Mouse (Mus musculus) midbrain, embryonic 15.5 days (tissue): Measurements from ENCODE around the gene Etv1. TPM values are rescaled to one million over a fixed set of nuclear protein-coding genes. Genes with fewer than 3 reads are reported as not detected.

ENCODE experiments used
- ATAC-seq: fragments of 200-750 bp; cut with Nextera tagmentation; replicated peaks from 2 replicates; pipeline ENCODE4 v1.8.0; 2017; ENCODE audit warnings: moderate TSS enrichment
- H3K27ac ChIP-seq: fragments of 300-500 bp; sonication (generic); 2 replicates; pipeline ENCODE4 v1.5.1; 2015; ENCODE audit warnings: mild to moderate bottlenecking, inconsistent platforms
- H3K27me3 ChIP-seq: fragments of 300-500 bp; sonication (generic); replicated peaks from 2 replicates; pipeline ENCODE4 v1.6.1; 2015; ENCODE audit warnings: inconsistent platforms
- H3K36me3 ChIP-seq: fragments of 300-500 bp; sonication (generic); replicated peaks from 2 replicates; pipeline ENCODE4 v1.6.1; 2015; ENCODE audit warnings: inconsistent platforms
- H3K4me1 ChIP-seq: fragments of 300-500 bp; sonication (generic); 2 replicates; pipeline ENCODE4 v1.6.1; 2015; ENCODE audit warnings: inconsistent platforms
- H3K4me2 ChIP-seq: fragments of 300-500 bp; sonication (generic); 2 replicates; pipeline ENCODE4 v1.6.1; 2015; ENCODE audit warnings: inconsistent platforms, mild to moderate bottlenecking, moderate library complexity
- H3K4me3 ChIP-seq: fragments of 300-500 bp; sonication (generic); 2 replicates; pipeline ENCODE4 v1.5.1; 2015; ENCODE audit warnings: mild to moderate bottlenecking, inconsistent platforms
- H3K9ac ChIP-seq: fragments of 300-500 bp; sonication (generic); 2 replicates; pipeline ENCODE4 v1.6.1; 2015; ENCODE audit warnings: mild to moderate bottlenecking, inconsistent platforms
- H3K9me3 ChIP-seq: fragments of 300-500 bp; sonication (generic); 2 replicates; pipeline ENCODE4 v1.6.1; 2016; ENCODE audit warnings: inconsistent platforms
- WGBS: fragments of 180-500 bp; shearing (Covaris S2); methylation state at CpG from one replicate; pipeline ENCODE4 v1.1.7; 2015; ENCODE audit warnings: mixed read lengths; 5-methylcytosine and 5-hydroxymethylcytosine counted together
- polyA plus RNA-seq: library from polyadenylated mRNA; unstranded; fragments of >200 nt; fragmentation: Nextera tagmentation; extraction: Ambion mirVana; gene quantifications from 2 replicates; pipeline ENCODE4 v1.2.1, GENCODE M21; 2015

Etv1 gene
- polyA plus RNA-seq, 1 experiment from 2014 or later: 21.2 TPM

DNA sequence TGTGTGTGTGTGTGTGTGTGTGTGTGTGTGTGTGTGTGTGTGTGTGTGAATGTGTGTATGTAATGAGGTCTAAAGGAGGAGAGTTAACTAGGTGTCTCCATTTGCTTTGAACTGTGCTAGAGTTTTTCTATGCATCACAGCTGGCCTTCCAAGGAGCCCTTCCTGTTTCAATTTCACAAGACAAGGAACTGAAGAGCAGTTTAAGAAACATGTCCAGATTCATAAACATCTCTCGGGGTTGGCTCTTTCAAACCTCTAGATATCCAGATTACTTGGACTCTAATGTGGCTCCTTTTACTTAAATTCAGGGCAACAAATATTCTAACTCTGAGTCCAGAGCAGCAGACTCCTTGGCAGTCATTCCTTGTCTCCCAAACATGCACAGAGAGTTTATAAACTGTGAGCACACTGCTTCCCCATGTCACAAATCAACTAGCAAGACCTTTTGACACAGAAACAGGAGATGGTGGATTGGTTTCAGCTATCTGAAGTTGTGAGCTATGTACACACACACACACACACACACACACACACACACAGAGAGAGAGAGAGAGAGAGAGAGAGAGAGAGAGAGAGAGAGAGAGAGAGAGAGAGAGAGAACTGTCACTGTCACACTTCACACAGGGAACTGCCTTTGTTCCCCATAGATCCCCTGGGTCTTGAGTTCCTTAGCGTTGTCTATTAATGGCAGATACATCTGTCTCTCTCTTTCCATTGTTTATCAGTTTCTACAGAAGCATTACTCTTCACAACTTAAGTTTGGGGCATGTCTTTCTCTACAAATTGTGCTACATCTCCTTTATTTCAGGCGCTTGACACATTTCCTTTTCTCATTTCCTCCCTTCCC is 85.0 kb downstream of the Etv1 start:
- H3K4me1 ChIP-seq: no peaks in the 10 kb centered on the region
- H3K27me3 ChIP-seq: no peaks in the 10 kb centered on the region
- no peak overlapping the region for H3K4me3 ChIP-seq
- no peaks in the 10 kb centered on the region for H3K36me3 ChIP-seq
- no peaks in the 10 kb centered on the region for H3K9me3 ChIP-seq
- H3K27ac ChIP-seq: no peak overlapping the region
- ATAC-seq: no peak
- 76% methylated on average over 3 of the region's 3 CpGs for WGBS
- no peak overlapping the region for H3K4me2 ChIP-seq
- no peak overlapping the region for H3K9ac ChIP-seq

- Histone ChIP-seq H3K27me3 (no peaks in the 10 kb centered on the region), H3K4me3 (no peak overlapping the region), H3K9ac (no peak overlapping the region), H3K4me1 (no peaks in the 10 kb centered on the region), H3K36me3 (no peaks in the 10 kb centered on the region), H3K9me3 (no peaks in the 10 kb centered on the region), H3K27ac (no peak overlapping the region), H3K4me2 (no peak overlapping the region)
- no peak for ATAC-seq
Measured at GRCm38 (mm10) chr12:38874470-38874995, 95.4 kb downstream of the Etv1 start.

- Histone ChIP-seq H3K9ac (no peak overlapping the region), H3K9me3 (no peaks in the 10 kb centered on the region), H3K4me2 (no peak overlapping the region), H3K4me1 (no peaks in the 10 kb centered on the region), H3K4me3 (no peak overlapping the region), H3K27ac (no peak overlapping the region), H3K27me3 (no peaks in the 10 kb centered on the region), H3K36me3 (no peaks in the 10 kb centered on the region)
- no peak for ATAC-seq
- WGBS: 89% methylated on average over 3 of the region's 3 CpGs
Measured at GRCm38 (mm10) chr12:38904516-38904915, 125.3 kb downstream of the Etv1 start.

DNA sequence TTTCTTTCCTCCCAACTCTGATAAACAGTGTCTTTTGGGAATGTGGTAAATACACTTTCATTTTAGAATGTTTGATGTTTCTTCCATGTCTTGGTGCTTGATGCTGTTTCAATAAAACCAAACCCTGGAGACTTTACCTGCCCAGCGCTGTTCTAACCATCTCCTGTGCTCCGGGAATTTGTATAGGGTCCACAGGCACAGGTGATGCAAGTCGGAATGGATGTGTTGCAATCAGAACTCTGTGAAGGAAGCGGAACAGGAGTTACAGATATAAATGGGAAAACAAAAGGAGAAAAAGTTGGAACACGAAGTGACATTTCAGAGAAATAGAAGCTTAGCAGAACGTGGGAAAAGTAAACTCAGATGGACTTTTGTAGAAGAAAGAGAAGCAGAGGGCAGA is 127.1 kb downstream of the Etv1 start:
- Histone ChIP-seq H3K4me2 (no peak overlapping the region), H3K4me3 (no peak overlapping the region), H3K36me3 (no peaks in the 10 kb centered on the region), H3K4me1 (no peaks in the 10 kb centered on the region), H3K27ac (no peak overlapping the region), H3K27me3 (no peaks in the 10 kb centered on the region), H3K9ac (no peak overlapping the region), H3K9me3 (no peaks in the 10 kb centered on the region)
- no peak for ATAC-seq
- 88% methylated on average over 6 of the region's 6 CpGs for WGBS

DNA sequence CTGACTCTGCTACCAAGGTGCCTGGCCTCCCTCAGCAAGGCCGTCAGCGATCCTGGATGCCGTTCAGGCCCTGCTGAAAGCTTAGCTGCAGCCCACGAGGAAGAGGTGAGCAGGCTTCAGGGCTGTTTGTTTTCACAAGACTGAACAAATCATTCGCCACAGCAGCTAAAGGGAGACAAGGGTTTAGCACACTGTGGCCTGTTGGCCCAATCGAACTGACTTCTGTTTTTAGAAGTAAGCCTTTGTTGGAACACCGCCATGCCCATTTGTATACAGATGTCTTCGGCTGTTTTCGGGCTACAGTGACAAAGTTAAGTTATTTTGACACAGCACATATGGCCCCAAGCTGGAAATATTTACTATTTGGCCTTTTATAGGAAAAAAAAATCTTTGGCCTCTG is 127.6 kb downstream of the Etv1 start:
- no peaks in the 10 kb centered on the region for H3K4me1 ChIP-seq
- H3K27me3 ChIP-seq: no peaks in the 10 kb centered on the region
- no peak overlapping the region for H3K9ac ChIP-seq
- H3K4me3 ChIP-seq: no peak overlapping the region
- WGBS: 64% methylated on average over 9 of the region's 9 CpGs
- no peak overlapping the region for H3K4me2 ChIP-seq
- H3K9me3 ChIP-seq: no peaks in the 10 kb centered on the region
- H3K36me3 ChIP-seq: no peaks in the 10 kb centered on the region
- ATAC-seq: no peak
- no peak overlapping the region for H3K27ac ChIP-seq

DNA sequence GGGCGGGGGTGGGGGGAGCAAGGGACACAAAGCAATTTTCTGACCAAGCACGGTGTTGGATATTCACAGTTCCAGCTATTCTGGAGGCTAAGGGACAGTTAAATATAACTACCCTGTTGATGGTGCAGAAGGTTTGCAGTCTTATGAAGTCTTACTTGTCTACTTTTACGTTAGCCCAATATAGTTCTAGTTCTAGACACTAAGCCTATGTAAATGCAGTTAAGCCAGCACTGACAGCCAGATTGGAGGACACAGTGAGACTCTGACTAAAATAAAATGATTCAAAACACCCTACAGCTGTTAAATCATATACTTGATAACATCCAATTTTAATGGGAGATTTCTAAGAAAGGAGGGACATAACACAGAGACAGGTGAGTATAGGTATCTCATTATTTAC is 129.8 kb downstream of the Etv1 start:
- no peak overlapping the region for H3K27ac ChIP-seq
- ATAC-seq: no peak

More for the DNA sequence above, 129.8 kb downstream of the Etv1 start:
- Histone ChIP-seq H3K4me2 (no peak overlapping the region), H3K27me3 (no peaks in the 10 kb centered on the region), H3K4me3 (no peak overlapping the region), H3K4me1 (no peaks in the 10 kb centered on the region), H3K9ac (no peak overlapping the region), H3K9me3 (no peaks in the 10 kb centered on the region), H3K36me3 (no peaks in the 10 kb centered on the region)
- WGBS: 94% methylated on average over 3 of the region's 3 CpGs
